Mouse (Mus musculus): ENCODE data around the gene Arhgap31. TPM values are rescaled to one million over a fixed set of nuclear protein-coding genes. Genes with fewer than 3 reads are reported as not detected.

The Arhgap31 gene
- polyA plus RNA-seq, 1 experiment from 2014 or later = 6.6 TPM

GRCm38 (mm10) chr16:38713404-38714258 lies 557 bp upstream of the Arhgap31 start:
- ATAC-seq (ENCODE audit: low FRiP score) = peak; percentile 67
- 31% methylated on average over 17 of the region's 17 CpGs for WGBS
- peak overlapping the region; percentile 69 for H3K4me3 ChIP-seq
- peak overlapping the region; percentile 84 for H3K9ac ChIP-seq
- peaks cover 13% of the 10 kb centered on the region for H3K4me1 ChIP-seq (replicated peaks)
- no peaks in the 10 kb centered on the region for H3K27me3 ChIP-seq
- H3K36me3 ChIP-seq = no peaks in the 10 kb centered on the region
- no peaks in the 10 kb centered on the region for H3K9me3 ChIP-seq
- peak overlapping the region; percentile 70 for H3K27ac ChIP-seq
- peak overlapping the region; percentile 90 for H3K4me2 ChIP-seq

- H3K27me3 ChIP-seq = no peaks in the 10 kb centered on the region
- ATAC-seq (ENCODE audit: low FRiP score) = peak; percentile 15; the same call in 1 of the 2 replicates
- no peaks in the 10 kb centered on the region for H3K9me3 ChIP-seq
- H3K27ac ChIP-seq = no peak overlapping the region
- peak overlapping the region; percentile 90 for H3K4me2 ChIP-seq
- H3K4me3 ChIP-seq = peak overlapping the region; percentile 69
- WGBS = 6% methylated on average over 12 of the region's 12 CpGs
- peaks cover 13% of the 10 kb centered on the region for H3K4me1 ChIP-seq (replicated peaks)
- H3K9ac ChIP-seq = peak overlapping the region; percentile 84
- no peaks in the 10 kb centered on the region for H3K36me3 ChIP-seq
Measured at GRCm38 (mm10) chr16:38712105-38712504, 969 bp downstream of the Arhgap31 start.

DNA sequence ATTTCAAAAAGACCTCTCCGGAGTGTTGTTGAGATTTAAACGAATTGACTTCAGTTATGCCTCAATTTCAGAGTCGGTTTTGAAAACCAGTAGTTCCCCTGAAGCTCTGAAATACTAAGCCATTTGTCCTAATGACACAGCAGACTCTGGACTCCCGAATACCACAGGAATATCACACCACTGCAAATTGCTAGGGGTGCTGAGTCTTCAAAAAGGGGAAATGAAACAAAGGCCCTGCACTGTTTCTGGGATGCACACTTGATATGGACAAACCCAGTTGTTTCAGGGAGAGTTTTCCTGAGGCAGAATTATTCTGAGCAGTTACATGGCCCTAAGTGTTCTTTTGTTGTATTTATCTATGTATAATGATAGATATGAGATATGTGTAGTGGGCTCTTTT lies 1.8 kb downstream of the Arhgap31 start:
- no peaks in the 10 kb centered on the region for H3K27me3 ChIP-seq
- H3K9ac ChIP-seq = no peak overlapping the region
- H3K4me1 ChIP-seq (replicated peaks) = peaks cover 13% of the 10 kb centered on the region
- 61% methylated on average over 4 of the region's 4 CpGs for whole genome bisulfite sequencing
- no peak for ATAC-seq (ENCODE audit: low FRiP score)
- peak overlapping the region; percentile 69 for H3K4me3 ChIP-seq
- peak overlapping the region; percentile 90 for H3K4me2 ChIP-seq
- no peak overlapping the region for H3K27ac ChIP-seq
- no peaks in the 10 kb centered on the region for H3K36me3 ChIP-seq
- H3K9me3 ChIP-seq = no peaks in the 10 kb centered on the region

DNA sequence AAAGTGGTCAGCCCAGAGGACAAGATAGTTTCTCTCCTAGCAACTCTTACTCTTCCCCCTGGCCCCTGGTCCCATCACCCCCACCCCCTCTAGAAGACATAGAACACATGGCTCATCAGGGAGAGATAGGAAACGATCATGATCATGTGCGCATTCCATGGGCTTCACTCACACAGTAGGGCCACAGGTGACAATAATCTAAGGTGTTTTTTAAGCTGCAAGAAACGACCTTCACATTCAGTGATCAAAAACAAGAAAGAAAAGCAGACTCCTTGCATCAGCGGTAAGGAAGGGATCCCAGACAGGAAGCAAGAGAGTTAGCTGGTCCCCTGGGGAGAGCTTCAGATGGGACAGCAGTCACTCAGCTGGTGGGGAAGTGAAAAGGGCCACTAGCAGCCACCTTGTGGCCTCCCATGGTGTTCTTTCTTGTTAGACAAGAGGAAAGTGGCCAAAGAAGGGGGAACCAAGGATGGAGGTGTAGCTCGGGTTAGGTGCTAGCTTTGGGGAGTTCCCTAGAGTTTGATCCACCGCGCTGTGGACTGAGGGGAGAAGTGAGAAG lies 4.0 kb downstream of the Arhgap31 start:
- H3K9me3 ChIP-seq = no peaks in the 10 kb centered on the region
- peaks cover 13% of the 10 kb centered on the region for H3K4me1 ChIP-seq (replicated peaks)
- no peak overlapping the region for H3K27ac ChIP-seq
- no peak for ATAC-seq (ENCODE audit: low FRiP score)
- H3K27me3 ChIP-seq = no peaks in the 10 kb centered on the region
- no peak overlapping the region for H3K4me2 ChIP-seq
- no peaks in the 10 kb centered on the region for H3K36me3 ChIP-seq
- no peak overlapping the region for H3K9ac ChIP-seq
- 63% methylated on average over 7 of the region's 7 CpGs for WGBS
- H3K4me3 ChIP-seq = no peak overlapping the region

GRCm38 (mm10) chr16:38706782-38707181 lies 6.3 kb downstream of the Arhgap31 start:
- Histone ChIP-seq H3K9ac (no peak overlapping the region), H3K4me2 (no peak overlapping the region), H3K4me3 (no peak overlapping the region), H3K27ac (no peak overlapping the region), H3K9me3 (no peaks in the 10 kb centered on the region), H3K36me3 (no peaks in the 10 kb centered on the region), H3K27me3 (no peaks in the 10 kb centered on the region), H3K4me1 (replicated peaks) (peaks cover 14% of the 10 kb centered on the region)
- WGBS = 77% methylated on average over 7 of the region's 7 CpGs
- no peak for ATAC-seq (ENCODE audit: low FRiP score)

DNA sequence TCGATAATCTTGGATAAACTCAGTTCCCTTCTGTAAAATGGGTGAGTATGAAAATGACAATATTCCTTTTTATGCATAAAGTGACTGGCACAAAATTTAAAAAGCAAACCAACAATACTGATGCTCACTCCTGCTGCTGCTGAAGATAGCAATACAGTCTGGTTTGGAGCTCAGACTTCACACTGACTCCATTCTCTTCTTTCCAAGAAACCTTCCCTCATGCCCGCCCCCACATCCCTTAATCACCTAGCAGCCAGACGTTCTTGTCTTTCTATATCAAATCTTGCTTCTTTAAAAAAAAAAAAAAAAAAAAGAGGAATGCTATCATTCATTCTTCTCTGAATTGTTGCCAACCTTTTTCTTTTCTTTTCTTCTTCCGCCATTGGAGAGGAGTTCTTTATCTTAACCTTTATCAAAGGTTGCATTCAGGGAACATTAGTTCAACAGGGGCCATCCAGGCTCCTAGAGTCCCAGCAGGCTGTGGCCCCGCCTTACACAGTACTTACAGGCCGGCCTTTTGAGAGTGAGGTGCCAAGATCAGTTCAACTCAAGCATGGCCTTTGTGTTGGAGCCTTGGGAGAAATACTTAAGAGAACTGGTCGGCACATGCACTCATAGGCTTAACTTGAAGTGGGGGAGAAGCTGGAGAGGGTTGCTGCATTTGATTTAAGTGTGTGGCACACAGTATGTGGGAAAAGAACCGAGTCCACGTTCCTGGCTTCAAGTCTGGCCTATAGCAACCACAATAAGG lies 7.4 kb downstream of the Arhgap31 start:
- Histone ChIP-seq H3K4me3 (no peak overlapping the region), H3K36me3 (no peaks in the 10 kb centered on the region), H3K27ac (no peak overlapping the region), H3K9me3 (no peaks in the 10 kb centered on the region), H3K4me1 (replicated peaks) (peaks cover 19% of the 10 kb centered on the region), H3K27me3 (no peaks in the 10 kb centered on the region), H3K4me2 (no peak overlapping the region), H3K9ac (no peak overlapping the region)
- 60% methylated on average over 9 of the region's 9 CpGs for WGBS
- ATAC-seq (ENCODE audit: low FRiP score) = no peak

- Histone ChIP-seq H3K4me2 (no peak overlapping the region), H3K9ac (no peak overlapping the region), H3K36me3 (no peaks in the 10 kb centered on the region), H3K27me3 (no peaks in the 10 kb centered on the region), H3K27ac (no peak overlapping the region), H3K4me1 (replicated peaks) (peaks cover 11% of the 10 kb centered on the region), H3K9me3 (no peaks in the 10 kb centered on the region), H3K4me3 (no peak overlapping the region)
- ATAC-seq (ENCODE audit: low FRiP score) = no peak
- 64% methylated on average over 6 of the region's 6 CpGs for WGBS
Measured at GRCm38 (mm10) chr16:38703501-38703900, 9.6 kb downstream of the Arhgap31 start.

GRCm38 (mm10) chr16:38702316-38702715 lies 10.8 kb downstream of the Arhgap31 start:
- no peaks in the 10 kb centered on the region for H3K27me3 ChIP-seq
- no peak overlapping the region for H3K4me3 ChIP-seq
- no peak overlapping the region for H3K9ac ChIP-seq
- H3K27ac ChIP-seq = peak overlapping the region; percentile 58; the same call in 1 of the 2 replicates
- WGBS = 91% methylated on average over 3 of the region's 3 CpGs
- no peaks in the 10 kb centered on the region for H3K36me3 ChIP-seq
- peak overlapping the region; percentile 4; the same call in 1 of the 2 replicates for H3K4me2 ChIP-seq
- H3K4me1 ChIP-seq (replicated peaks) = peaks cover 11% of the 10 kb centered on the region
- no peak for ATAC-seq (ENCODE audit: low FRiP score)
- no peaks in the 10 kb centered on the region for H3K9me3 ChIP-seq

DNA sequence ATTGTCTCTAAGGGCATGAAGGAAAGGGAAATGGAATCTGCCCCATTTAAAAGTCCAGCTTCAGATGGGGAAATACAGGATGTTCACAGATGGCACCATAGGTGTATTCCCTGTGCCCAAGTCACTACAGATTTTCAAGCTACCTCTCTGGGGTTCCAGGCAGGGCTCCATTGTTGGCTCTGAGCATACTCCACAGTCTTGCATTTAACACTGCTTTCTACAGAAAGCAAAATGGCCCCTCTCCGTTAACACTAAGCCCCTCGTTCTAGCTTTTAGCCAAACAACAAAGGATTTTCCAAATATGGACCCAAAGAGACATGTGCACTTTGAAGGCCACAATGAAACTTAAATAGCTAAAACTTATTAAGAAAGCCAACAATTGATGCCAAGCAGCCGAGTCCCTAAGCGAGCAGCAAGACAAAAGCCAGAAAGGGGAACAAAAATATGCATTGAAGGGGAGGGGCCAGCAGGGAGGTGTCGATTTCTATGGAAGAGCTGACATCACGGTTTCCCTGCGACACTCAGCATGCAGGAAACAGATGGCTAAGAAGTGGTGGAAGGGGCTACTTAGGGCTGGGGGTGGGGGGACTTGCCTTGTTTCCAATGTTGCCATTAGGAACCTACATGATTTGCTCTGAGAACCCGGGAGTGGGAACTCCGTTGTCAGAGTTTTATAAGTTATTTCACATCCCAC lies 11.4 kb downstream of the Arhgap31 start:
- 23% methylated on average over 9 of the region's 9 CpGs for WGBS
- Histone ChIP-seq H3K9ac (0 out of 2 replicates have a peak overlapping the region, but pooled peaks have one; percentile 35), H3K4me1 (replicated peaks) (peaks cover 11% of the 10 kb centered on the region), H3K27ac (peak overlapping the region; percentile 58), H3K4me2 (peak overlapping the region; percentile 4; the same call in 1 of the 2 replicates), H3K4me3 (no peak overlapping the region), H3K9me3 (no peaks in the 10 kb centered on the region), H3K27me3 (no peaks in the 10 kb centered on the region), H3K36me3 (no peaks in the 10 kb centered on the region)
- peak; percentile 49; the same call in 1 of the 2 replicates for ATAC-seq (ENCODE audit: low FRiP score)

- no peak overlapping the region for H3K4me2 ChIP-seq
- WGBS = 87% methylated on average over 16 of the region's 16 CpGs
- H3K4me1 ChIP-seq (replicated peaks) = peaks cover 11% of the 10 kb centered on the region
- H3K9me3 ChIP-seq = no peaks in the 10 kb centered on the region
- H3K36me3 ChIP-seq = no peaks in the 10 kb centered on the region
- no peak overlapping the region for H3K27ac ChIP-seq
- no peak overlapping the region for H3K4me3 ChIP-seq
- no peak for ATAC-seq (ENCODE audit: low FRiP score)
- H3K9ac ChIP-seq = no peak overlapping the region
- no peaks in the 10 kb centered on the region for H3K27me3 ChIP-seq
Measured at GRCm38 (mm10) chr16:38700392-38701162, 12.5 kb downstream of the Arhgap31 start.

DNA sequence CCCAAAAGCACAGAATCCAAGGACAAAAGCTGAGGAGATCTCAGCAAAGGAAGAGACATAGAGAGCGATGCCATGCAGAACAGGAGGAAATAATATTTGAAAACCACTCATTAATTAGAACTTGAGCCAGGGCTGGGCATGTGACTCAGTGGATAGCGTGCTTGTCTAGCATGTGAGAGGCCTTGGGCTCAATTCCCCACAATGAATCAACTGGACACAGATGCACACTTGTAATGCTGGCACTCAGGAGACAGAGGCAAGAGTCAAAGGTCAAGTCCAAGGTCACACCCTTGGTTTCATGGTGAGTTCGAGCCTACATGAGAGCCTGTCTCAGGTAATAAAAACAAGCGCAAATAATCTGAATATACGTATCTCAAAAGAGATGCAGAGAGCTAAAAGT lies 15.5 kb downstream of the Arhgap31 start:
- WGBS = 88% methylated on average over 5 of the region's 5 CpGs
- no peak for ATAC-seq (ENCODE audit: low FRiP score)
- Histone ChIP-seq H3K4me2 (no peak overlapping the region), H3K4me3 (no peak overlapping the region), H3K27me3 (no peaks in the 10 kb centered on the region), H3K9me3 (no peaks in the 10 kb centered on the region), H3K27ac (no peak overlapping the region), H3K9ac (no peak overlapping the region), H3K36me3 (no peaks in the 10 kb centered on the region), H3K4me1 (replicated peaks) (peaks cover 11% of the 10 kb centered on the region)

All from hindbrain, embryonic 13.5 days (tissue).